Mouse (Mus musculus): ENCODE data around the gene Zdhhc17. TPM values are rescaled to one million over a fixed set of nuclear protein-coding genes. Genes with fewer than 3 reads are reported as not detected.

Zdhhc17 gene
- polyA plus RNA-seq, 1 experiment from 2014 or later: 28.0 TPM

- H3K9me3 ChIP-seq (ENCODE audit: control insufficient read depth, low read length): no peaks in the 10 kb centered on the region
- H3K27ac ChIP-seq (ENCODE audit: low read depth, low read length): peak within 1 kb of the TSS; percentile 75
- peak within 1 kb of the TSS; percentile 54 for H3K4me3 ChIP-seq (ENCODE audit: low read depth, low read length)
- H3K9ac ChIP-seq (ENCODE audit: low read length): peak within 1 kb of the TSS; percentile 78
- DNase-seq (ENCODE audit: low spot score) (peak; percentile 97), ATAC-seq (replicated peaks; ENCODE audit: low FRiP score) (peak; percentile 95)
- H3K4me1 ChIP-seq (replicated peaks; ENCODE audit: control insufficient read depth, insufficient read depth, low read length): peaks cover 11% of the 10 kb centered on the region; the same call in 1 of the 2 replicates
- H3K4me2 ChIP-seq (ENCODE audit: low read depth, low read length, severe bottlenecking): peak within 1 kb of the TSS; percentile 91
- under 1% methylated on average over 63 of the region's 67 CpGs for WGBS
- no peaks in the 10 kb centered on the region for H3K36me3 ChIP-seq (ENCODE audit: control insufficient read depth, insufficient read depth, low read length)
- no peaks in the 10 kb centered on the region for H3K27me3 ChIP-seq (ENCODE audit: control insufficient read depth, insufficient read depth, low read length)
These were observed 90.2 kb downstream of the Zdhhc17 start, which contains the start of gene Csrp2 for GRCm38 (mm10) chr10:110919531-110920343. TSS of gene Csrp2 (plus strand) at chr10:110919789.

GRCm38 (mm10) chr10:110918414-110919391 is 91.2 kb downstream of the Zdhhc17 start:
- Histone ChIP-seq H3K27me3 (ENCODE audit: control insufficient read depth, insufficient read depth, low read length) (no peaks in the 10 kb centered on the region), H3K4me3 (ENCODE audit: low read depth, low read length) (peak overlapping the region; percentile 54), H3K36me3 (ENCODE audit: control insufficient read depth, insufficient read depth, low read length) (no peaks in the 10 kb centered on the region), H3K4me2 (ENCODE audit: low read depth, low read length, severe bottlenecking) (peak overlapping the region; percentile 91), H3K9me3 (ENCODE audit: control insufficient read depth, low read length) (no peaks in the 10 kb centered on the region), H3K4me1 (replicated peaks; ENCODE audit: control insufficient read depth, insufficient read depth, low read length) (peaks cover 11% of the 10 kb centered on the region; the same call in 1 of the 2 replicates), H3K27ac (ENCODE audit: low read depth, low read length) (peak overlapping the region; percentile 4; the same call in 1 of the 2 replicates), H3K9ac (ENCODE audit: low read length) (peak overlapping the region; percentile 78)
- DNase-seq (ENCODE audit: low spot score): peak; percentile 61
- 16% methylated on average over 26 of the region's 26 CpGs for WGBS
- ATAC-seq (replicated peaks; ENCODE audit: low FRiP score): peak; percentile 1; the same call in 1 of the 2 replicates

GRCm38 (mm10) chr10:110917521-110917920 is 92.4 kb downstream of the Zdhhc17 start:
- Histone ChIP-seq H3K27me3 (ENCODE audit: control insufficient read depth, insufficient read depth, low read length) (no peaks in the 10 kb centered on the region), H3K4me3 (ENCODE audit: low read depth, low read length) (no peak overlapping the region), H3K27ac (ENCODE audit: low read depth, low read length) (no peak overlapping the region), H3K9me3 (ENCODE audit: control insufficient read depth, low read length) (no peaks in the 10 kb centered on the region), H3K4me2 (ENCODE audit: low read depth, low read length, severe bottlenecking) (no peak overlapping the region), H3K4me1 (replicated peaks; ENCODE audit: control insufficient read depth, insufficient read depth, low read length) (peaks cover 11% of the 10 kb centered on the region; the same call in 1 of the 2 replicates), H3K36me3 (ENCODE audit: control insufficient read depth, insufficient read depth, low read length) (no peaks in the 10 kb centered on the region), H3K9ac (ENCODE audit: low read length) (no peak overlapping the region)
- no peak for DNase-seq (ENCODE audit: low spot score)
- 88% methylated on average over 6 of the region's 6 CpGs for WGBS
- no peak for ATAC-seq (replicated peaks; ENCODE audit: low FRiP score)

- Histone ChIP-seq H3K9ac (ENCODE audit: low read length) (no peak overlapping the region), H3K9me3 (ENCODE audit: control insufficient read depth, low read length) (no peaks in the 10 kb centered on the region), H3K4me3 (ENCODE audit: low read depth, low read length) (no peak overlapping the region), H3K27me3 (ENCODE audit: control insufficient read depth, insufficient read depth, low read length) (no peaks in the 10 kb centered on the region), H3K4me2 (ENCODE audit: low read depth, low read length, severe bottlenecking) (no peak overlapping the region), H3K36me3 (ENCODE audit: control insufficient read depth, insufficient read depth, low read length) (no peaks in the 10 kb centered on the region), H3K4me1 (replicated peaks; ENCODE audit: control insufficient read depth, insufficient read depth, low read length) (peaks cover 10% of the 10 kb centered on the region; the same call in 1 of the 2 replicates), H3K27ac (ENCODE audit: low read depth, low read length) (no peak overlapping the region)
- DNase-seq (ENCODE audit: low spot score) (no peak), ATAC-seq (replicated peaks; ENCODE audit: low FRiP score) (no peak)
- 79% methylated on average over 11 of the region's 11 CpGs for WGBS
These were observed 93.1 kb downstream of the Zdhhc17 start for GRCm38 (mm10) chr10:110916666-110917344.

- no peak overlapping the region for H3K4me2 ChIP-seq (ENCODE audit: low read depth, low read length, severe bottlenecking)
- H3K27ac ChIP-seq (ENCODE audit: low read depth, low read length): no peak overlapping the region
- H3K27me3 ChIP-seq (ENCODE audit: control insufficient read depth, insufficient read depth, low read length): no peaks in the 10 kb centered on the region
- no peaks in the 10 kb centered on the region for H3K9me3 ChIP-seq (ENCODE audit: control insufficient read depth, low read length)
- no peak overlapping the region for H3K4me3 ChIP-seq (ENCODE audit: low read depth, low read length)
- no peak overlapping the region for H3K9ac ChIP-seq (ENCODE audit: low read length)
- no peaks in the 10 kb centered on the region for H3K36me3 ChIP-seq (ENCODE audit: control insufficient read depth, insufficient read depth, low read length)
- no peak for ATAC-seq (replicated peaks; ENCODE audit: low FRiP score)
- WGBS: 96% methylated on average over 3 of the region's 3 CpGs
- H3K4me1 ChIP-seq (replicated peaks; ENCODE audit: control insufficient read depth, insufficient read depth, low read length): no peaks in the 10 kb centered on the region
- DNase-seq (ENCODE audit: low spot score): no peak
These were observed 106.1 kb downstream of the Zdhhc17 start for GRCm38 (mm10) chr10:110903862-110904261.

GRCm38 (mm10) chr10:110899744-110900501 is 110.0 kb downstream of the Zdhhc17 start:
- Histone ChIP-seq H3K9me3 (ENCODE audit: control insufficient read depth, low read length) (no peaks in the 10 kb centered on the region), H3K27ac (ENCODE audit: low read depth, low read length) (no peak overlapping the region), H3K9ac (ENCODE audit: low read length) (no peak overlapping the region), H3K27me3 (ENCODE audit: control insufficient read depth, insufficient read depth, low read length) (no peaks in the 10 kb centered on the region), H3K36me3 (ENCODE audit: control insufficient read depth, insufficient read depth, low read length) (no peaks in the 10 kb centered on the region), H3K4me3 (ENCODE audit: low read depth, low read length) (no peak overlapping the region), H3K4me1 (replicated peaks; ENCODE audit: control insufficient read depth, insufficient read depth, low read length) (no peaks in the 10 kb centered on the region), H3K4me2 (ENCODE audit: low read depth, low read length, severe bottlenecking) (no peak overlapping the region)
- 74% methylated on average over 13 of the region's 13 CpGs for WGBS
- no peak for DNase-seq (ENCODE audit: low spot score)
- ATAC-seq (replicated peaks; ENCODE audit: low FRiP score): no peak
